In genomic region chrX:36939806-36940413, GRCm38 (mm10) we compare ENCODE assay signal across 9 mouse cellular contexts. TPM values are rescaled to one million over a fixed set of nuclear protein-coding genes. Genes with fewer than 3 reads are reported as not detected.
DNase-seq lines count a peak whose midpoint lies in the region; ATAC-seq and TF ChIP-seq lines count a peak whose summit lies in the region.
"Had no signal": no experiment of that assay in that cellular context is flagged by ENCODE, and none has a peak within 500 bp of the region (broad histone marks: within the 10 kb centered on the region; RNA-seq: fewer than 3 reads in every experiment).

No protein-coding gene starts in this region.

- H3K4me2 ChIP-seq in limb, embryonic 14.5 days (replicated peaks; ENCODE audit: low read depth, low read length, severe bottlenecking), result no peak overlapping the region
- H3K4me2 ChIP-seq in neural tube, embryonic 15.5 days, result no peak overlapping the region
- H3K4me2 ChIP-seq: liver, embryonic 13.5 days had no signal

- TF ChIP-seq CTCF in gastrocnemius, adult 2 months (IDR thresholded peaks at IDR 0.05), result no peak

- H3K4me3 ChIP-seq in limb, embryonic 14.5 days (replicated peaks; ENCODE audit: low read length), result no peak overlapping the region
- H3K4me3 ChIP-seq in limb, embryonic 10.5 days, result no peak overlapping the region
- no peak overlapping the region for H3K4me3 ChIP-seq in gastrocnemius, adult 2 months
- no peak overlapping the region for H3K4me3 ChIP-seq in neural tube, embryonic 15.5 days (replicated peaks)
- H3K4me3 ChIP-seq: liver, embryonic 13.5 days had no signal

- WGBS in limb, embryonic 14.5 days, result 77% methylated on average over 4 of the region's 4 CpGs
- 96% methylated on average over 4 of the region's 4 CpGs for WGBS in limb, embryonic 10.5 days
- WGBS in neural tube, embryonic 15.5 days, result 73% methylated on average over 4 of the region's 4 CpGs

- H3K9ac ChIP-seq in limb, embryonic 14.5 days (ENCODE audit: low read depth, low read length, severe bottlenecking), result no peak overlapping the region
- H3K9ac ChIP-seq in neural tube, embryonic 15.5 days (replicated peaks), result no peak overlapping the region
- H3K9ac ChIP-seq: liver, embryonic 13.5 days had no signal

- H3K4me1 ChIP-seq in limb, embryonic 14.5 days (ENCODE audit: control insufficient read depth, insufficient read depth, low read length), result no peaks in the 10 kb centered on the region
- no peaks in the 10 kb centered on the region for H3K4me1 ChIP-seq in limb, embryonic 10.5 days
- no peaks in the 10 kb centered on the region for H3K4me1 ChIP-seq in neural tube, embryonic 15.5 days
- H3K4me1 ChIP-seq: liver, embryonic 13.5 days had no signal

- H3K27ac ChIP-seq in limb, embryonic 14.5 days (replicated peaks; ENCODE audit: low read depth, low read length), result no peak overlapping the region
- H3K27ac ChIP-seq in limb, embryonic 10.5 days, result no peak overlapping the region
- no peak overlapping the region for H3K27ac ChIP-seq in gastrocnemius, adult 2 months
- no peak overlapping the region for H3K27ac ChIP-seq in neural tube, embryonic 15.5 days (replicated peaks)
- H3K27ac ChIP-seq: liver, embryonic 13.5 days had no signal

- peaks cover 11% of the 10 kb centered on the region; the same call in 1 of the 2 replicates for H3K36me3 ChIP-seq in limb, embryonic 14.5 days (ENCODE audit: control insufficient read depth, insufficient read depth, low read length)
- peaks cover 36% of the 10 kb centered on the region for H3K36me3 ChIP-seq in limb, embryonic 10.5 days
- H3K36me3 ChIP-seq in neural tube, embryonic 15.5 days, result peaks cover 12% of the 10 kb centered on the region
- H3K36me3 ChIP-seq: liver, embryonic 13.5 days had no signal

- peak; percentile 62 for DNase-seq in limb, embryonic 14.5 days (ENCODE audit: low spot score)
- no peak for DNase-seq in limb, embryonic 10.5 days (ENCODE audit: low spot score)
- peak; percentile 24 for DNase-seq in adrenal gland, adult 8-10 months
- peak; percentile 44 for DNase-seq in gastrocnemius, adult 2 months
- peak; percentile 24 for DNase-seq in kidney, adult 9 months
- no peak for DNase-seq in right cerebral cortex, postnatal 14 days
- no peak for DNase-seq in right cerebral cortex, postnatal 4 days
- DNase-seq: liver, embryonic 13.5 days had no signal

- no peaks in the 10 kb centered on the region for H3K9me3 ChIP-seq in limb, embryonic 14.5 days (ENCODE audit: control insufficient read depth, low read length)
- H3K9me3 ChIP-seq in limb, embryonic 10.5 days (replicated peaks), result no peaks in the 10 kb centered on the region
- H3K9me3 ChIP-seq in neural tube, embryonic 15.5 days (replicated peaks), result no peaks in the 10 kb centered on the region
- H3K9me3 ChIP-seq: liver, embryonic 13.5 days had no signal

- peak; percentile 44 for ATAC-seq in limb, embryonic 14.5 days (ENCODE audit: low FRiP score, low read depth)
- ATAC-seq in neural tube, embryonic 15.5 days (ENCODE audit: low FRiP score), result peak; percentile 55; the same call in 1 of the 2 replicates

- intact Hi-C loops in gastrocnemius, adult 2 months (cut with DNase I), result no loop called here

- no peak for TF ChIP-seq POLR2A in limb, embryonic 14.5 days (IDR thresholded peaks at IDR 0.05; ENCODE audit: borderline replicate concordance, extremely low read depth, insufficient read depth, insufficient read length)

- H3K27me3 ChIP-seq in limb, embryonic 14.5 days (ENCODE audit: control insufficient read depth, insufficient read depth, low read length), result no peaks in the 10 kb centered on the region
- H3K27me3 ChIP-seq in limb, embryonic 10.5 days (ENCODE audit: low read depth, poor library complexity, severe bottlenecking), result no peaks in the 10 kb centered on the region
- H3K27me3 ChIP-seq in neural tube, embryonic 15.5 days (replicated peaks), result no peaks in the 10 kb centered on the region
- H3K27me3 ChIP-seq: liver, embryonic 13.5 days had no signal

RNA-seq across cellular contexts. Expression of gene Nkrf, which starts 37.2 kb away (rescaled TPM):
- 3.4 and 4.5 TPM in 2 replicates for polyA plus RNA-seq in limb, embryonic 14.5 days (2012; rRNA removed)
- polyA plus RNA-seq in limb, embryonic 14.5 days (2014; fragmentation: Nextera tagmentation; extraction: Ambion mirVana), result 1.7 and 2.1 TPM in 2 replicates
- 2.3 and 2.7 TPM in 2 replicates for polyA plus RNA-seq in limb, embryonic 10.5 days (2016; fragmentation: Nextera tagmentation; extraction: Ambion mirVana)
- 10 to 100 TPM in 3 of 4 experiments, 1 to 10 TPM in 1; 9.4 to 13.3 (median 12.3) TPM for total RNA-seq in adrenal gland, adult 8-10 months (2022)
- total RNA-seq in gastrocnemius, adult 2 months (2021), result 1 to 10 TPM; 2.7 to 2.9 TPM
- 18.3 and 19.5 TPM in 2 replicates for polyA plus RNA-seq in neural tube, embryonic 15.5 days (2015; fragmentation: Nextera tagmentation; extraction: Ambion mirVana)

RNA-seq across cellular contexts. Expression of gene Sept6, which starts 51.7 kb away (rescaled TPM):
- polyA plus RNA-seq in limb, embryonic 14.5 days (2012; rRNA removed), result 44.0 and 47.9 TPM in 2 replicates
- 51.5 and 61.1 TPM in 2 replicates for polyA plus RNA-seq in limb, embryonic 14.5 days (2014; fragmentation: Nextera tagmentation; extraction: Ambion mirVana)
- 38.8 and 59.0 TPM in 2 replicates for polyA plus RNA-seq in limb, embryonic 10.5 days (2016; fragmentation: Nextera tagmentation; extraction: Ambion mirVana)
- total RNA-seq in adrenal gland, adult 8-10 months (2022), result 10 to 100 TPM; 21.4 to 45.9 (median 31.0) TPM
- total RNA-seq in gastrocnemius, adult 2 months (2021), result 1 to 10 TPM in 1 of 2 experiments, under 1 TPM in 1; 0.99 to 1.9 TPM
- polyA plus RNA-seq in neural tube, embryonic 15.5 days (2015; fragmentation: Nextera tagmentation; extraction: Ambion mirVana), result 72.2 TPM in 2 replicates

Comparison
In these comparisons a context has a peak if more than half of its experiments do, and no peak if none do; other contexts are left out.
1. DNase-seq: peak in limb, embryonic 14.5 days (single experiment), adrenal gland, adult 8-10 months (single experiment), gastrocnemius, adult 2 months (single experiment) and kidney, adult 9 months (single experiment); none in limb, embryonic 10.5 days (single experiment), right cerebral cortex, postnatal 14 days (single experiment) and right cerebral cortex, postnatal 4 days (single experiment).